Mouse (Mus musculus) layer of hippocampus, postnatal 36 days (tissue): ENCODE measurements around the gene Gm9999. TPM values are rescaled to one million over a fixed set of nuclear protein-coding genes. Genes with fewer than 3 reads are reported as not detected.
"Not testable (repeated sequence)": the region's sequence is repeated elsewhere in the genome, so short reads cannot be mapped to it uniquely, and the experiment has no call there.

Experiments
- DNase-seq, 2 experiments: peaks; one replicate each; pipeline ENCODE4 v3.0.0; 2022
- total RNA-seq, 2 experiments: library from RNA; stranded (reverse); gene quantifications; 2 replicates each; pipeline ENCODE4 v1.2.3; 2021

Gm9999 gene
- total RNA-seq, 2 experiments from 2014 or later: not detected

DNA sequence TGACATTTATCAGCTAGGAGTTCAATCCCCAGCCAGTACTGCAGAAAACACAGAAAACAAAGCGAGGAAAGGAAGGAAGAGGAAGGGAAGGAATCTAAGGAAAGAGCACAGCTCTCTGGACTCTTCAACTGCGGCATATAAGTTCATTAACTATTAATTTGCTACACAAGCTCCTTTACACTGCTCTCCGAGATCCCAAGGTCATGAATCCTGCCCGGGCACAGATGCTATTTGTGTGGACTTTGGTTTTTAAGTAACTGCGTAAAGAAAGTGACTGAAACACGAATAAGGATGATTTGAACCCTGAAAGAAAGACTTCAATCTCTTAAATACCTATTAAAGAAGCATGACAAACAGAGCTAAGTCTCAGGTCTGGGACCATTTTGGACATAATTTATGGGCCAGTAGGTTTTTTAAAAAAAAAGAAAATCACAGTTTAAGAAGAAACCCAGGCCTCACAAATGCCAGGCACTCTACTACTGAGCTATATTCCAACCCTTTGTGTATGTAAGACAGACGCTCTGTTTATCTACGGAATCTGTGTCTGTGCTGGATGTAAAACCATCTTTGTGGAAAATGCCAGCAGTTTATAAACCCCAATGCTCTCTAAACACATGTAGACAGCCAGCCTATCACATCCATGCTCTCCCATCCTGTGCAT lies 16.7 kb downstream of the Gm9999 start:
- no peak for DNase-seq

DNA sequence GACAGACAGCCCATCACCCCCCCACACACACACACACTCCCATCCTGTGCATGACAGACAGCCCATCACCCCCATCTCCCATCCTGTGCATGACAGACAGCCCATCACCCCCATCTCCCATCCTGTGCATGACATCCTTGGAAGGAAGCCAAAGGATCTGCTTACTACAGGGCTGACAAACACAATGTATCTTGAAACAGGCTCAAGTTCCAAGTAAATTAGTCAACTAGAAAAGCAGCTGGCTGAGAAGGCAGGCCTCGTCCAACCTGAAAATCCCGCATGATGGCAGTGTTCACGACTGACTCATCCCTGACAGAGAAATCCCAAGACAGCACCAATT lies 17.2 kb downstream of the Gm9999 start:
- DNase-seq: peak; percentile 32 to 33

DNA sequence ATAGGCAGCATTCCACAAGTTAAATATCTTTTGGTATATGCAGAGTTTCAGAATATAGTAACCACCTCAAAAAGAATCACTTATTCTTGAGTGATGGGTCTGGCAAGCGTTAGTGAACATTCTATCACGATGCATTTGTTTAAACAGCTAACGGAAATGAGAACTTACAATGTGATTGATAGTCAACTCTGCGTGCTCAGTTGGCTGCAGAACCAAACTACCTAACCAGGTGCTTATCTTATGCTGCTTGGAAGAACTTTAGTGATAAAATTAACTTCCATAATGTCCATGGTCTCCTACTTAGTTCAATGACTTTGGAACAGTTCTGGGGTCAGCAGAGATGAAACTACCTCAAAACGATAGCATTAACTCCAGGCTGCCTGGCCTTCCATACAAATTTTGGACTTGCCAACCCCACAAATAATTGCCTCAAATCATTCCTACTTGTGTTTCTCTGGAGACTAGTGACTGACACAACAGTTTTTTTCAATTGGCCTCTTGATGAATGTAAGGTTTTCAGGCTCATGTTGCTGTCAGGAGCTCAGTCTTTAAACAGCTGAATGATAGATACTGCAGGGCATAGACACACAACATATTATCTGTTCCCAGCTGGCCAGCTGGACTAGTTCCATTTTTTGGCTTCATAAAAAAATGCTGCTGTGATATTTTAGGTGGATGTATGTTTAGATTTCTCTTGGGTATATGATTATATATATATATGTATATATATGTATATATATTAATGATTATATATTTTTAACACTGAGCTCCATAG lies 17.9 kb downstream of the Gm9999 start:
- no peak for DNase-seq

DNA sequence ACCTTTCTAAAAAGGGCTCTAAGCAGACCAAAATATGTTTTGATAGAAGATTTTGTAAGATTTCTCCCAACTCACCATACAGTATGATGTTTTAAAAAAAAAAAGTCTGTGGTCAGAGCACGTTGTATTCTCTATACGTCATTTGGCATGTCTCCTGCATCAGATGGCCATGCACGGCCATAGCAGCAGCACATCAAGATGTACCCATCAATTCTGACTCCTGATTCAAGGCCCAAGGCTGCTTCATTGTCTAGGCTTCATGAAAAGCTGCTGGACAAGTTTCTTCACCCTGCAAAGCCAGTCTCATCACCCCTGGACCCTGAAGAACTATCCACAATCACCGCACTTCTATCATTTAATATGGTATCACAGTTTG lies 18.5 kb downstream of the Gm9999 start:
- no peak for DNase-seq

DNA sequence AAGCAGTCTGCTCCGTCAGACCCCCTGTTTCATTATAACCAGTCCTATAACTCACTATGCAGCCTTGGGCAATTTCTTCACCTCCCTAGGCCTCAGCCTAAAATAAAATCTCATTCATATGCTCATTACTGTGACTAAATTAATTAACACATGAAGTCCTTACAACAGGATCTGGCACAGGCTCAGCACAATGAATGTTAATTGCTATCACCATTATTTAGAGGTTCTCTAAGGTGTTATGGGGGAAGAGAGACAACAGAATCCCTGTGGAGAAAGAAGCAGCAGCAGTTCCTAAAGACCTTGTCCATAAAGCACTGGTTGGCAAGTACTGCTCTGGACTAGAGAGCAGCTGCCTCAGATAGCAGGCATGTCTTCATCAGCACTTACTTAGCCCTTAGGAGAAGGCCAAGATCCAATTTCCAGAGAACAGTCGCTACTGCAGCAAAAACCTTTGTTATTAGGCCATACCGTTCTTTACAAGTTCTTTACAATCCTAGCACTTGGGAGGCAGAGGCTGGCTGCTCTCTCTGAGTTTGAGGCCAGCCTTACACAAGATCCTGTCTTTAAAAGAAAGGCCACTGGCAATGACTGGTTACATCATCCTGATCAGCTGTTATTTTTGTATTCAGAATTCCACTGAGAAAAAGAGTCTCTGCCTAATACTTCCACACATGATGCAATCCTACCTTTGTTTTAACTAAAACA lies 20.2 kb downstream of the Gm9999 start:
- DNase-seq: no peak

DNA sequence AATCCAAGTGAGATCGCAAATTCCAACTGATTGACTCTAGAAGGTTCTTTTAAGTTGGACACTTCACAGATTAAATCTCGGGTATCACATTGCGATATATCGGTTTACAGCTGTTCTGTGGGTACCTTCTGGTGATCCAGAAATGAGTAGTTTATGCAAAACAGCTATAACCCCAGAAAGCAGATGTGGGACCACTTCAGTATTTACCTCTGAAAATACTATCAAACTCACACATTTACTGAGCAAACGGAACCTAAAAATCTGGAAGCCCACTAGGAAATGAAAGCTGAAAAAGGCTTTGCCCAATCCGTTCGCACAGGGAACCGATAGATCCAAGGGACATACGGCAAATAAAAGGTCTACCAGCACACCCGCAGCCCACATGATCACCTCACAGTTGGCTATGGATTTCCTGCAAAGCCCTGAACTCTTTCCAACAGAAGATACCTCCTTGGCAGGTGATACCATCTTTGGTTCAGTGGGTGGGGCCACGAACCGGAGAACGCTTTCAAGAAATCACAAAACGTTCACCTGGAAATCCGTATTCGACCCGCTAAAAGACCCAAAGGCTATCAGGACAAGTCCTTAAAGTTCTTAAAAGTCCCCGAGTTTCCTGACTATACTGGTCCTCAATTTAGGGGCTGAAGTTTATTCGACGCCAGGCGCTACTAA lies 23.9 kb downstream of the Gm9999 start:
- DNase-seq: no peak

DNA sequence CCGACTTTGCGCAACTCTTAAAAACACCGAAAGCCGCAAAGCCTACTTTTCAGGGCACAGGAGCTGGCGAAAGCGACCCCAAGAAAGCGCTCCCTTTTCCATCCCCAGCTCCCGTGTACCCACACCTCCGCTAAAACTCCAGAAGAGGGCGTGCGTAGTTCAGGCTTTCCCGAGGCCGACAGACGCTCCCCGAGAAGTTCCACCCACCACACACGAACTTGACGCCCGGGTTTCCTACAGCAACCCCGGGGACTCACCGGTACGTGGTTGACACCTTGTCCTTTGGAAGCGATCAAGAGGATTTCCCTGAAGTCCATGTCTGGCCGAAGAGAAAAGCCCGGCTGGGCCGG lies 24.4 kb downstream of the Gm9999 start:
- no peak for DNase-seq

DNA sequence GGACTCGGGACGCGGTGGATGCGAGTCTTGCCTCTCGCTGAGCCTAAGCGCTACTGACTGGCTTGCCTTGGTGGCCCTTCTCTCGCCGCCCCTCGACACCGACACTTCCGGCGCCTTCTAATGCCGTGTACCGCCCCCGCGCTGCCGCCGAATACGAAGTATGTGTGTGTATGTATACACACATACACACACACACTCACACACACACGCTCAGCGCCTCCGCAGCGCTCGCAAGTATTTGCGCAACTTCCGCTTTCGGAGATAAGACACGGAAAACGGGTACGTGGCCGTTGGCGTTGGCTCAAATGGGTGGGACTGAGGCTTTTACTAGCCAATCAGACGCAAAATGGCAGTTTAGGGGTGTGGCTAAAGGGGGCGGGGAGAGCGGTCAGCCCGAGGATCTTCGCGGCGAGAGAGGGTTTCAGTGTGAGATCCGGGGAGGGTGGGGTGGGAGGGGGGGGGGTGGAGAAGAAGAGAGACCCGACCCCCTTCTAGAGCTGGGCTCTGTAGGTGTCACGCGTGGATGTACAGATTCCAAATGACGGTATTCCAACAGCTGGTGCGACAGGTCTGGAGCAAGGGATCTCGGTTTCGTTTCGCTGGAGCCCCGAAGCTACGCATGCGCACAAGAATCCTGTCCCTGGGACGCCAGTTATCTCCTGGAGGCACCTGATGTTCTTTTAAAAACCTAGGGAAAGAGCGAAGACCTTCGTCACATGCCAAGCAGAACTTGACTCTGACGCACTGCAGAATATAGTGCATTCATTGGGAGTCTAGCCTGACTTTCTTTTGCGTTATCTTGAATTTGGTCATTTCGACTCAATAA lies 25.0 kb downstream of the Gm9999 start, which contains the start of gene Spty2d1:
TSS of gene Spty2d1 (minus strand) at position 244 of the 826 bp plus-strand sequence.
- peak; percentile 98 for DNase-seq

DNA sequence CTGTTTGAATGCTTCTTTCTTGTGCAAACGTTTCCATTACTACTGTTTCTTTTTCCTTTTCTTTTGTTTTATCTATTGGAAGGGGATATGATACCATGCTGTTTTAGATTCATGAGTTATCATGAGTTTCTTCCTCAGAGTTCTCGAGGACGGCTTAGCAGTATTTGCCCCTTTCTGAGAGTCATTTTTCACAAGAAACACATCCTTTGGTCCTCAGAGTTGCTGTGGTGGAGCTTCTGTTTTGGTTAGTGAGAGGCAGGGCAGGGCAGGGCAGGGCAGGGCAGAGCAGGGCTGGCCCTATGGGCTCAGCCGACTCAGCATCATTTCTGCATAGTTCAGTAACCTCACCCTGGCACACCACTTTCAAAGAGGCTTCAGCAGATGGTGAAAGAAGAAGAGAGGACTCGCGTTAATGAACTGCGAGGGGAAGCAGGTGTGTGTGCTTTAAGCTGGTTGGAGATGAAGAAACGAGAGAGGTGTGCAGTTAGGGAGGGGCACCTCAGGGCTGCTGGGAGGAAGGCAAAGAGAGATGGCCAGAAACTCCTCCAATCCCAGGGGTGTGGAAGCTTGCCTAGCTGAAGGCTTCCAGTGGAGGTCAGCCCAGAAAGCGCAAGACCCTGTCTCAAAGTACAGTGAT lies 29.9 kb downstream of the Gm9999 start:
- no peak for DNase-seq

DNA sequence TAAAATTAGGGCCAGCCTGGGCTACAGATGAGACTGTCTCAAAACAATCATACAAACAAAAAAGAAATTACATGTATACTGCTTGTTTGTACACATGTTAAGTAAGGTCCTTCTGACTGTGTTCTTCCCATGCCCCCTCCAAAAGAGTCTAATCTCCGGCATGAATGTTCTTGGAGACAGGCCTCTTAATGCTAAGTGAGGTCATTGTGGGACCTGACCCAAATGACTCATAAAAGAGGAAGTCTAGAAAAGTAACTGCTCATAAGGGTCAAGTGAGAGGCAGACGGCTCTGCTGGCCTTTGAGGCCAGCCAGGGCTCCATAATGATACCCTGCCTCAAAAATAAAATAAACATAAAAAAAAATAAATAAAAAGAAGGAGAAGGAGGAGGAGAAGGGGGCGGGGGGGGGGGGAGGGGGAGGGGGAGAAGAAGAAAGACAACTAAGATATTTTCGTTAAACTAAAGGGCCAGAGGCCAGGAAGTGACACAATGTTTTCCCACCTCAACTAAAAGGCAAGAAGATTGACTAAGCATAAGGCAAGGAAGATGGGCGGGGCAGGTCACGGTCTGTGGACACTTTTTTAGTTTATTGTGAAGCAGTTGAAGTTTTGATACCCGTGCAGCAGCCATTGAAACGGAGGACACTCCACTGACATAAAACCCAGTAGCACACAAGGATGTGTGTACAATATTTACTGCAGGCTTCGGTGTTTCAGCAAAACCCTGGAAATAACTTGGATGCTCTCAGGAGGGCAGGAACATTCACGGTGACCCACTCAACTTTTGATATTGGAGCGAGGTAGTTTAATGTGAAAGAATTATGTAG lies 31.4 kb downstream of the Gm9999 start:
- DNase-seq: no peak

DNA sequence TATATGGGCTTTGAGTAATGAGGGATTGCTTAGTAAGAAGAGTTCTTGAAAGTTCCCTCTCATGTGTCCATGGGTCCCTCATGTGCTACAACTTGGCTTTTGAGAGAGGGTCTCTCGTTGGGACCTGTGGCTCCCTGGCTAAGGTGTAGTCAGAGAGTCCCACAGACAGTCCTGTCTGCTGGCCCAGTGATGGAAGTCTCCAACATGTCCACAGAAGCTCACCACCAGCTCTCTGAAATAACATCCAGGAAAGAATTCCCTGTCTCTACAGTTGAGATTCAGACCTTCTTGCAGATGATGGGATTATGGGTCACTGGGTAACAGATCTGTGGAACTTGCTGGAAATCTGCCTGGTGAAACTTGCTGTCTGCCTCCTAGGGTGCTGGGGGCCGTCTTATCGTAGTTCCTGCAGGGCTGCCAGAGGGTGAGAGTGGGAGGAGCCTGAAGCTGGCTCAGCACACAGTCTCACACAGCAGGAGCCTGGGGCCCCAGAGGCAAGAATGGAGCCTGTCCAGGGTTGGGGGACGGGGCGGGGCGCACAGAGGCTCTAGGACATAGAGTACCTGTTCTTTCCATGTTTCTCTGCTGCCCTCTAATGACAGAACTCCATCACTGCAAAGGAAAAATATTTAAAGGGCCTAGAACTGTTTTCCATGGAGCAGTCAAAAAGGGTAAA lies 32.1 kb downstream of the Gm9999 start:
- DNase-seq: peak; percentile 69 to 73

DNA sequence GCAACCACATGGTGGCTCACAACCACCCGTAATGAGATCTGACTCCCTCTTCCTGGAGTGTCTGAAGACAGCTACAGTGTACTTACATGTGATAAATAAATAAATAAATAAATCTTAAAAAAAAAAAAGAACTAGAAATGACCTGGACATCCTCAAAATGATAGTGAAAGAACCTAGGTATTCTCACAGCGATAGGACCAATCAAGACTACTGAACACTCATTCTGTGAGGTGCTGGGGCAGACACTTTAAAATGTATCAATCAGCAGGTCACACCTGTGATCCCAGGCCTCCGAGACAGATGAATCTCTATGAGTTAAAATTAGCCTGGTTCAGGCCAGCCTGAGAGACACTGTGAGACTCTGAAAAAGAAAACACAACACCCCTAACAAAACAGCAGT lies 33.2 kb downstream of the Gm9999 start:
- no peak for DNase-seq

DNA sequence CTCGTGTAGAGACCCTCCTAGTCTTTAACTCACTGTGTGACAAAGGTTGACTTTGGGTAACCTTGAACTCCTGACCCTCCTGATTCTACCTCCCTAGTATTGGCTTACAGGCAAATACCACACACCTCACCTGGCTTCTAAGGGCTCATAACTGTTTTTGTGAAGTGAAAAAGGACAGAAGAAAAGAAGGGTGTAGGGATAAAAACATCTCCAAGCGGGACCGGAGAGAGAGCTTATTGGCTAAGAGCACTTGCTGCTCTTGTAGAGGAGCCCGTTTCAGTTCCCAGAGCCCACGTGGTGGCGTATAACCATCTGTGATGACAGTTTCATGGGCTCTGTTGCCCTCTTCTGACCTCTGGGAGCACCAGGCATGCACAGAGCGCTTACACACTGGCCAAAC lies 33.8 kb downstream of the Gm9999 start:
- DNase-seq: no peak

DNA sequence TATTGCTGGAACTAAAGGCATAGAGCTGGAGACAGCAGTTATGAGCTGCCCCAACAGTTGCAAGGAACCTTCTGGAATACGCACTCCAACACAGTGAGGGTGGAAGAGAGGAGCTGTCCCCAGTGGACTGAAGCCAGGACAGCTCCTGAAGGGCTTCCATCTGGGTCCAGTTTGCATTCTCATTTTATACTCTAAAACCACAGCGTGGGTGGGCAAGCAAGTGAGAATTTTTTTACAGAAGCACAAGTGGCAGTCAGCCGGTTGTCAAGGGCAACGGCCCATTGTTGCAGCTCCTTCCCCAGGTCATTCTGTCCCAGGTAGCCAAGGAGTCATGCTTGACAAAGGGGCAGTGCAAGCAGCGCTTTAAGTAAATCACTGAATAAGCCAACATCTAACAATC lies 36.3 kb downstream of the Gm9999 start:
- DNase-seq: peak; percentile 34 to 36

DNA sequence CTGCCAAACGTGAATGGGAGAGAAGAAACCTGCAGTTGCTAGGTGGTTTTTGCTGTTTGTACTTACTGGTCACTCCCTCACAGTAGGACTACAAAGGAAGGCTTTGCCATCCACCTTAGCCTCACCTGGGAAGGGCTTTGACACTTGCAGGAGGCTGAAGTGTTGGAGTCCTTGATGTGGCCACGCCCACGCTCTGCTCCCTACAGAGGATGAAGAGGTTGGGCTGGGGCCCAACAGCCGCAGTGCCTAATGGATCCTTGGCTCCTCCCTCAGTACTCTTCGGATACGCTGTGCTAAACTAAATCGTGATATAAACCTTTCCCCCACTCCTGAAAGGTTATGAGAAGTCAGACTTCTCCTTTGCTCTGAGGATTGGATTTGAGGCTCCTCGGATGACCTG lies 37.6 kb downstream of the Gm9999 start:
- no peak for DNase-seq

DNA sequence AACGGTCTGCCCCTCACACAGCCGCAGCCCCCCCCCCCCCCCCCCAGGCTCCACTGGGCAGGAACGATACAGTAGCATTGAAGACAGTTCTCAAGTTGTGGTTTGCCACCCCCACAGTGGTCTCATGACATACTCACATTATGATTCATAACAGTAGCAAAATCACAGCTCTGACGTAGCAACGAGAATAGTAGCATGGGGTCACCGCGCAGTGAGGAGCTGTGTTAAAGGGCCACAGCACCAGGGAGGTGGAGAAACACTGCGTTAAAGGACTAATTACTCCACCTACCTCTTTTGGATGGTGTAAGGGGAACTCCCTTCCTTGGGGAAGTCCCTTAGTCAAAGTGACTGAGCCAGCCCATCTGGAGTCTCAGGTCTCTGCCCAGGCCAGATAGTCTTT lies 39.1 kb downstream of the Gm9999 start:
- DNase-seq: no peak

DNA sequence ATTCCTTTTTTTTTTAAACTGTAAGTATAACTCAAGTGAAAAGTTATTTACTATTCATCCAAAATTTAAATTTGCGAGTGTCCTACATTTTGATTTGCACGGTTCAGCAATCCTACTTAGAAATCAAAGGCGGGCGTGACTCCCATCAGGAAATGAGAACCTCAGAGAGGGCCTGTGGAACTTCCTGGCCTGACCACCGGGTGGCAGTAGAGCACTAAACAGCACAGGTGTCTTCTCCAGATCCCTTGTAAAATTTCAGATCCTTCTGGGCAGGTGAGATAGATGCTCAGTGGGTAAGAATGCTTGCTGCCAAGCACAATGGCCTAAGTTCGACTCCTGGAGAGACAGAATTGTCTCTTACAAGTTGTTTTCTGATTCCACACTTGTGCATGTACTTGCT lies 40.1 kb downstream of the Gm9999 start:
- peak; percentile 78 to 82 for DNase-seq

DNA sequence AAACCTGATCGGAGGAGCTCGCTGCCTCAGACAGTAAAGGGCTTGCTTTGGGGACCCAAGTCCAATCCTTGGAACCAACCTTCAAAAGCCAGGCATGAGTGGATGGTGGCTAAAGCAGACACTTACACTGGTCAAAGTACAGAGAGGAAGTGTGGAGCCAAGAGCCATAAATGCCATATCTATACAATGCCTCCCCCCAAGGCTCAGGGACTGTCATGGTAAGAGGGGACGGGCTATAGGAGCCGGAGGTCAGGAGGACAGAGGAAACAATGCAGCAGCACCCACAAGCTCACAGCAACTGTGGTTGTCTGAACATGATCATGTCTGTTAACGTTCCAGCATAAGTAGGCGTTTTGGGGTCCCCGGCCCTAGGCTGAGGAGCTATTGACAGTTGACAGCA lies 41.1 kb downstream of the Gm9999 start:
- DNase-seq: no peak

DNA sequence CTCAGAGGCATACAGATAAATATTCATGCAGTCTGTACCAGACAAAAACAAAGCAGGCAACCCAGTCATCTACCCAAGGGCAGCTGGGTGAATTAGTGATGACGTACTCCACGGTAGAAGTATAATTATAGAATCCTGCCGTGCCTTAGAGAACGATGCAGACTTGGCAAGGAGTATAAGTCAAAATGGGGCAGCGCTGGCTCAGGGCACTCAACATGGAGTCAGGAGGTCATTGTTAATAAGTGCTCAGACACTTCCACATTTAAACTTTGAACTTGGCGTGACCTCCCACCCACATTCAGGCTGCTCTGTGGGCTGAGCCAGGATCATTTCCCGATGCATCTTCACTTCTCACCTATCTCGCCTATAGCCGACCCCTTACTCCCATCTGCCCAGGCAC lies 42.0 kb downstream of the Gm9999 start:
- DNase-seq: no peak

DNA sequence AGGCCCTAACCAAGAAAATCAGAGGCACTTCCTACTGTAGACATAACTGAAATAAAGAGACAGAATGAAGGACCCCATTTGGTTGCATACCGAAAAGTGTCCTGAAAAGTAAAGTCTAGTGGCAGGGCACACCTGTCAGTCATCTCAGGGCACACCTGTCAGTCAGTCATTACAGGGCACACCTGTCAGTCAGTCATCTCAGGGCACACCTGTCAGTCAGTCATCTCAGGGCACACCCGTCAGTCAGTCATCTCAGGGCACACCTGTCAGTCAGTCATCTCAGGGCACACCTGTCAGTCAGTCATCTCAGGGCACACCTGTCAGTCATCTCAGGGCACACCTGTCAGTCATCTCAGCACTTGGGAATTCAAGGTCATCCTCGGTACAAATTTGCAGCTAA lies 43.5 kb downstream of the Gm9999 start:
- not testable (repeated sequence) for DNase-seq
